Mouse (Mus musculus) cerebellum, adult 2 months (tissue): Measurements from ENCODE around the gene Dscaml1. TPM values are rescaled to one million over a fixed set of nuclear protein-coding genes. Genes with fewer than 3 reads are reported as not detected.

ENCODE experiments used
- DNase-seq, 2 experiments: peaks; one replicate each; pipeline ENCODE4 v3.0.0; 2021
- H3K27ac ChIP-seq: fragments of 200-500 bp; 2 replicates; pipeline ENCODE4 v1.5.1; 2012; ENCODE audit warnings: low read length, control low read depth, inconsistent platforms; ENCODE audit not compliant: insufficient read depth
- H3K27me3 ChIP-seq: fragments of 200-500 bp; 2 replicates; pipeline ENCODE4 v1.6.1; 2012; ENCODE audit warnings: inconsistent platforms, mild to moderate bottlenecking, low read length, moderate library complexity; ENCODE audit not compliant: control insufficient read depth, insufficient read depth
- H3K4me1 ChIP-seq: fragments of 200-500 bp; 2 replicates; pipeline ENCODE4 v1.6.1; 2011; ENCODE audit warnings: low read length; ENCODE audit not compliant: control insufficient read depth, insufficient read depth
- H3K4me3 ChIP-seq: fragments of 200-500 bp; replicated peaks from 2 replicates; pipeline ENCODE3; 2011; ENCODE audit warnings: mild to moderate bottlenecking, low read depth, low read length, control low read depth; ENCODE audit not compliant: insufficient read depth
- CTCF ChIP-seq: fragments of 200-500 bp; IDR thresholded peaks from 2 replicates; pipeline ENCODE4 v1.5.1; 2011; ENCODE audit warnings: low read depth, mild to moderate bottlenecking, control low read depth, low read length, moderate library complexity, borderline replicate concordance; ENCODE audit not compliant: insufficient read depth
- POLR2A ChIP-seq: fragments of 200-500 bp; IDR thresholded peaks from 2 replicates; pipeline ENCODE4 v1.6.1; 2011; ENCODE audit warnings: low read length, control low read depth, borderline replicate concordance; ENCODE audit not compliant: insufficient read depth
- WGBS: fragments of 180-500 bp; shearing (Covaris S2); methylation state at CpG from one replicate; pipeline ENCODE4 v1.1.7; 2018; 5-methylcytosine and 5-hydroxymethylcytosine counted together
- polyA plus RNA-seq: library from polyadenylated mRNA; depleted of rRNA; stranded (reverse); fragments of >200 nt; gene quantifications from 2 replicates; pipeline ENCODE4 v1.2.3, GENCODE M21; 2012

Dscaml1 gene
- polyA plus RNA-seq, 1 experiment: 23.4 TPM

- Histone ChIP-seq H3K4me1 (peaks cover 9% of the 10 kb centered on the region), H3K27ac (no peak overlapping the region), H3K27me3 (no peaks in the 10 kb centered on the region), H3K4me3 (no peak overlapping the region)
- no peak for TF ChIP-seq POLR2A
- peak; percentile 49; the same call in 1 of the 2 replicates for TF ChIP-seq CTCF
- 64% methylated on average over 5 of the region's 5 CpGs for WGBS
- DNase-seq: peak in 1 of 2 experiments; percentile 48
These were observed 12.8 kb upstream of the Dscaml1 start for GRCm38 (mm10) chr9:45413478-45414140.

DNA sequence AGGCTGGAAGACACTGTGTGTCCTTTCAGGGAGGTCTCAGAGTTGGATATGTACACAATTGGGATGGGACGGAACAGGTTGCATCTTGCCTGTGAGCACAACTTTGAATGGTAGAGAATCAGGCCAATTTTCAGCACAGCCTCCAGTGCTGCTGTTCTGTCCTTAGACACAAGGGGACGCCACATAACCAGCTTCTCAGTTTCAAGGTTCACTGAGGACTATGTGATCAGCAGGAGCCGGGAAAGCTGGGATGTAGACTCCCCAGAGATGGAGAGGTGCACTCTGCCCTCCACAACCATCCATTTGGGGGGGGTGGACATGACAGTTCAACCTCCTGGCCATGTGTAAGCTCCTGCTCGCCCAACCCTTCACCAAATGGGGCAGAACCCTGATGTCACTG, 10.5 kb upstream of the Dscaml1 start:
- no peak overlapping the region for H3K4me3 ChIP-seq
- TF ChIP-seq POLR2A (no peak), CTCF (peak; percentile 84)
- DNase-seq: peak; percentile 66 to 82
- 49% methylated on average over 4 of the region's 4 CpGs for WGBS
- H3K27me3 ChIP-seq: no peaks in the 10 kb centered on the region
- H3K27ac ChIP-seq: no peak overlapping the region
- H3K4me1 ChIP-seq: peaks cover 9% of the 10 kb centered on the region

- DNase-seq: peak; percentile 66 to 74
- WGBS: 33% methylated on average over 8 of the region's 8 CpGs
- Histone ChIP-seq H3K4me3 (peak overlapping the region; percentile 7), H3K27me3 (no peaks in the 10 kb centered on the region), H3K27ac (no peak overlapping the region), H3K4me1 (peaks cover 12% of the 10 kb centered on the region)
- TF ChIP-seq POLR2A: no peak
- peak; percentile 85 for TF ChIP-seq CTCF
These were observed 9.2 kb upstream of the Dscaml1 start for GRCm38 (mm10) chr9:45417245-45417644.

- 37% methylated on average over 8 of the region's 8 CpGs for WGBS
These were observed 8.2 kb upstream of the Dscaml1 start for GRCm38 (mm10) chr9:45418252-45418651.

GRCm38 (mm10) chr9:45421209-45421608, 5.2 kb upstream of the Dscaml1 start:
- H3K27ac ChIP-seq: no peak overlapping the region
- H3K4me1 ChIP-seq: peaks cover 27% of the 10 kb centered on the region
- H3K4me3 ChIP-seq: no peak overlapping the region
- 86% methylated on average over 8 of the region's 8 CpGs for WGBS
- no peak for TF ChIP-seq POLR2A
- TF ChIP-seq CTCF: peak; percentile 51; the same call in 1 of the 2 replicates
- DNase-seq: no peak
- no peaks in the 10 kb centered on the region for H3K27me3 ChIP-seq

More at GRCm38 (mm10) chr9:45418252-45418651, 8.2 kb upstream of the Dscaml1 start:
- no peak for TF ChIP-seq POLR2A
- TF ChIP-seq CTCF: no peak
- H3K27me3 ChIP-seq: no peaks in the 10 kb centered on the region
- peaks cover 21% of the 10 kb centered on the region for H3K4me1 ChIP-seq
- peak in 1 of 2 experiments; percentile 52 for DNase-seq
- no peak overlapping the region for H3K4me3 ChIP-seq
- H3K27ac ChIP-seq: no peak overlapping the region

- TF ChIP-seq CTCF: no peak
- TF ChIP-seq POLR2A: no peak
- DNase-seq: peak; percentile 56 to 61
- Histone ChIP-seq H3K27me3 (no peaks in the 10 kb centered on the region), H3K4me3 (no peak overlapping the region), H3K27ac (no peak overlapping the region), H3K4me1 (peaks cover 34% of the 10 kb centered on the region)
- 17% methylated on average over 7 of the region's 7 CpGs for WGBS
These were observed 3.6 kb upstream of the Dscaml1 start for GRCm38 (mm10) chr9:45422761-45423298.

- no peak for TF ChIP-seq CTCF
- no peak for TF ChIP-seq POLR2A
- WGBS: 76% methylated on average over 5 of the region's 5 CpGs
- H3K27ac ChIP-seq: no peak overlapping the region
- peaks cover 29% of the 10 kb centered on the region for H3K4me1 ChIP-seq
- H3K4me3 ChIP-seq: no peak overlapping the region
- DNase-seq: no peak
- H3K27me3 ChIP-seq: no peaks in the 10 kb centered on the region
These were observed 3.0 kb downstream of the Dscaml1 start for GRCm38 (mm10) chr9:45429392-45429791.

- WGBS: 6% methylated on average over 51 of the region's 54 CpGs
- TF ChIP-seq POLR2A (peak; percentile 48), CTCF (no peak)
- peak overlapping the region; percentile 87 for H3K4me3 ChIP-seq
- H3K27ac ChIP-seq: peak overlapping the region; percentile 26; the same call in 1 of the 2 replicates
- H3K27me3 ChIP-seq: no peaks in the 10 kb centered on the region
- peaks cover 29% of the 10 kb centered on the region for H3K4me1 ChIP-seq
- DNase-seq: peak; percentile 72 to 73
These were observed 3.7 kb downstream of the Dscaml1 start for GRCm38 (mm10) chr9:45429951-45430697.
